Mouse (Mus musculus) stomach, postnatal 0 days (tissue): ENCODE measurements around the gene Pdzrn3. TPM values are rescaled to one million over a fixed set of nuclear protein-coding genes. Genes with fewer than 3 reads are reported as not detected.

Experiments
- ATAC-seq: fragments of 200-750 bp; cut with Nextera tagmentation; 2 replicates; pipeline ENCODE4 v1.8.0; 2017; ENCODE audit not compliant: low FRiP score, low TSS enrichment
- DNase-seq: peaks from one replicate; pipeline ENCODE4 v3.0.0-alpha.2; 2016; ENCODE audit warnings: low spot score
- H3K27ac ChIP-seq: fragments of 300-500 bp; sonication (generic); replicated peaks from 2 replicates; pipeline ENCODE4 v1.5.1; 2014; ENCODE audit warnings: mild to moderate bottlenecking, control low read depth
- H3K27me3 ChIP-seq: fragments of 300-500 bp; sonication (generic); 2 replicates; pipeline ENCODE4 v1.6.1; 2014; ENCODE audit warnings: low read length; ENCODE audit not compliant: control insufficient read depth, insufficient read depth
- H3K36me3 ChIP-seq: fragments of 300-500 bp; sonication (generic); 2 replicates; pipeline ENCODE4 v1.6.1; 2014; ENCODE audit warnings: low read length, mixed read lengths; ENCODE audit not compliant: control insufficient read depth, insufficient read depth
- H3K4me1 ChIP-seq: fragments of 300-500 bp; sonication (generic); replicated peaks from 2 replicates; pipeline ENCODE4 v1.6.1; 2014; ENCODE audit warnings: antibody characterized with exemption; ENCODE audit not compliant: control insufficient read depth, insufficient read depth
- H3K4me2 ChIP-seq: fragments of 300-500 bp; sonication (generic); replicated peaks from 2 replicates; pipeline ENCODE4 v1.6.1; 2014; ENCODE audit warnings: low read depth, mild to moderate bottlenecking, control low read depth, moderate library complexity
- H3K4me3 ChIP-seq: fragments of 300-500 bp; sonication (generic); 2 replicates; pipeline ENCODE4 v1.5.1; 2014; ENCODE audit warnings: low read depth, low read length, control low read depth
- H3K9ac ChIP-seq: fragments of 300-500 bp; sonication (generic); 2 replicates; pipeline ENCODE4 v1.6.1; 2014; ENCODE audit warnings: mild to moderate bottlenecking, low read length, control low read depth, mixed read lengths
- H3K9me3 ChIP-seq: fragments of 300-500 bp; sonication (generic); 2 replicates; pipeline ENCODE4 v1.6.1; 2016; ENCODE audit warnings: low read length; ENCODE audit not compliant: control insufficient read depth
- CTCF ChIP-seq: IDR thresholded peaks from 2 replicates; pipeline ENCODE4 v1.5.1; 2016; ENCODE audit warnings: antibody characterized with exemption, low read depth, mild to moderate bottlenecking, moderate library complexity
- EP300 ChIP-seq: optimal IDR thresholded peaks from 2 replicates; pipeline ENCODE3; 2016; ENCODE audit warnings: antibody characterized with exemption
- WGBS: fragments of 180-500 bp; shearing (Covaris S2); extraction: QIAGEN DNeasy Blood & Tissue Kit; methylation state at CpG from one replicate; pipeline ENCODE4 v1.1.7; 2014; 5-methylcytosine and 5-hydroxymethylcytosine counted together
- polyA plus RNA-seq: library from polyadenylated mRNA; unstranded; fragments of >200 nt; fragmentation: Nextera tagmentation; extraction: Ambion mirVana; gene quantifications from 2 replicates; pipeline ENCODE4 v1.2.1, GENCODE M21; 2015

The Pdzrn3 gene
- polyA plus RNA-seq, 1 experiment from 2014 or later: 5.1 TPM

- no peak overlapping the region for H3K4me3 ChIP-seq
- no peak overlapping the region for H3K27ac ChIP-seq
- H3K27me3 ChIP-seq: no peaks in the 10 kb centered on the region
- no peak for DNase-seq
- H3K4me2 ChIP-seq: no peak overlapping the region
- H3K36me3 ChIP-seq: no peaks in the 10 kb centered on the region
- TF ChIP-seq CTCF (no peak), EP300 (no peak)
- no peak overlapping the region for H3K9ac ChIP-seq
- no peak for ATAC-seq
- WGBS: 57% methylated on average over 4 of the region's 4 CpGs
- peaks cover 2% of the 10 kb centered on the region; the same call in 1 of the 2 replicates for H3K4me1 ChIP-seq
- no peaks in the 10 kb centered on the region for H3K9me3 ChIP-seq
Measured at GRCm38 (mm10) chr6:101359646-101360045, 18.1 kb downstream of the Pdzrn3 start.

DNA sequence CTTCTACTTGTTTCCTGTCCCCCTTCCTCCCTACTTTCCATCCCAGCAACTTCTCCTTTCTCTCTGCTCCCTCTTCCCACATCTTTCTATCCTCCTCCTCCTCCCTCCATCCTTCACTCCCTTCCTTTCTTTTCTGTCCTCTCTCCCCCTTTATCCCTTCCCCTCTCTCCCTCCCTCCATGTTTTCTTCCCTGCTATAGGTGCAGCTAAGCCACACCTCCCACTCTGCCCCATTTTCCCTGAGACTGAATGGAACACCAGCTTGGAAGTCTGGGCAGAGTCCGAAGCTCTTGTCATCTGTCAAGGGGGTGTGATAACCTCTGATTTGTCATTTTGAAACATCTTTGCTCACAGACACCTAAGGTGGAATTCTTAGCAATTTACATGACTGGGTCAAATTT is 22.8 kb downstream of the Pdzrn3 start:
- DNase-seq (no peak), ATAC-seq (no peak)
- 0 out of 2 replicates have a peak overlapping the region, but pooled peaks have one; percentile 24 for H3K27ac ChIP-seq
- no peaks in the 10 kb centered on the region for H3K27me3 ChIP-seq
- 61% methylated on average over 1 of the region's 1 CpGs for WGBS
- no peak overlapping the region for H3K4me3 ChIP-seq
- no peak overlapping the region for H3K4me2 ChIP-seq
- no peak overlapping the region for H3K9ac ChIP-seq
- TF ChIP-seq EP300 (no peak), CTCF (no peak)
- H3K9me3 ChIP-seq: no peaks in the 10 kb centered on the region
- peaks cover 6% of the 10 kb centered on the region; the same call in 1 of the 2 replicates for H3K4me1 ChIP-seq
- H3K36me3 ChIP-seq: no peaks in the 10 kb centered on the region

DNA sequence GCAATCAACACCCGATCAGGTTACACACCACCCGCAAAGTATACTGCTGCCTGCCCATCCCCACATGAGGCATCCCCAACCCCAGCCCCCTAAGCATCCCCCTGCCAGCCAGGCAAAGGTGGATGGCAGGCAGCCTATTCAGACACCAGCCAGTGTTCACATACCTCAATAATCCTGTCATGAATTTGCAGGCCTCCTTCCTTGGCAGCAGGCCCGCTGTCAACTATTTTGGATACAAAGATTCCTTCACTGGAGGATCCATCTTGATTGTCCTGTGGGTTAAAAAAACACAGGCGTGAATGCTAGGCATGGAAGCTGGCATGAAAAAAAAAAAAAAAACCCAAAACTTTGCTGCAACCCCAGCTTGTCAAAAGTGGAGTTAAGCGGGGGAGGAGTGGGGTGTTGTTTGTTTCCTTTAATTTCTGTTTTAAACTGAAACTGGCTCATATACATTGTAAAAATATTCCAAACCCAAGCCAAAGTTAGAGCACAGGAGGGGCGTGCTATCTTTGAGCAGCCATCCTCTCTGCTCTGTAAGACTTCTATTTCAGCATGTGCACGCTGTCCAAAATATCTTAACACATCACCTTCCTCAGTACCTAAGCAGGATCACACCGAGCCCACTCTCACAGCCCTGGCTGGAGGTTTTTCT is 23.3 kb downstream of the Pdzrn3 start:
- Histone ChIP-seq H3K27ac (0 out of 2 replicates have a peak overlapping the region, but pooled peaks have one; percentile 24), H3K27me3 (no peaks in the 10 kb centered on the region), H3K4me2 (no peak overlapping the region), H3K9ac (no peak overlapping the region), H3K4me3 (no peak overlapping the region), H3K36me3 (no peaks in the 10 kb centered on the region), H3K4me1 (0 out of 2 replicates have a peak, but pooled peaks cover 5% of the 10 kb centered on the region), H3K9me3 (no peaks in the 10 kb centered on the region)
- DNase-seq (no peak), ATAC-seq (no peak)
- TF ChIP-seq EP300 (no peak), CTCF (no peak)
- 40% methylated on average over 8 of the region's 8 CpGs for WGBS

DNA sequence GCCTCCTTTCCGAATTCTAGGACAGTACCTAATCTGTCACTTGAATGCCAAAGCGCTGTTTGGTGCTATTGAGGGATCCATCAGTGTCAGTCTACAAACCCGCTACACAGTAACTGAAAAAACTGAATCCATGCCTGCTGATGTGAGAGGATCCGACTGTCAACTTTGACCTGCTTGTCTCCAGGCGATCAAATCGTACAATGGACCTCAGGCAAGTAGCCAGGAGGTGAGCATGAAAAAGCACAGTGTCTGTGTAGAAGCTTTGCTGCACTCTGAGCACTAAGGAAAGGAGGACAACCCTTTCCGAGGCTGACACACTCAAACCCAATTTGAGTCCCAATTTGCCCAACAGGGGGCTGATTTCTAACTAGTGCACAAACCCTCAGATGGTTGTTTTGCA is 24.0 kb downstream of the Pdzrn3 start:
- no peaks in the 10 kb centered on the region for H3K27me3 ChIP-seq
- 69% methylated on average over 7 of the region's 7 CpGs for WGBS
- no peak overlapping the region for H3K4me2 ChIP-seq
- ATAC-seq (no peak), DNase-seq (no peak)
- H3K9ac ChIP-seq: no peak overlapping the region
- TF ChIP-seq EP300: no peak
- TF ChIP-seq CTCF: peak; percentile 26
- 0 out of 2 replicates have a peak, but pooled peaks cover 5% of the 10 kb centered on the region for H3K4me1 ChIP-seq
- no peaks in the 10 kb centered on the region for H3K9me3 ChIP-seq
- no peaks in the 10 kb centered on the region for H3K36me3 ChIP-seq
- no peak overlapping the region for H3K4me3 ChIP-seq
- 0 out of 2 replicates have a peak overlapping the region, but pooled peaks have one; percentile 24 for H3K27ac ChIP-seq

GRCm38 (mm10) chr6:101352626-101353025 is 25.1 kb downstream of the Pdzrn3 start:
- Histone ChIP-seq H3K27ac (0 out of 2 replicates have a peak overlapping the region, but pooled peaks have one; percentile 4), H3K9me3 (no peaks in the 10 kb centered on the region), H3K4me2 (no peak overlapping the region), H3K4me3 (no peak overlapping the region), H3K4me1 (0 out of 2 replicates have a peak, but pooled peaks cover 5% of the 10 kb centered on the region), H3K36me3 (no peaks in the 10 kb centered on the region), H3K9ac (no peak overlapping the region), H3K27me3 (no peaks in the 10 kb centered on the region)
- WGBS: 47% methylated on average over 10 of the region's 10 CpGs
- TF ChIP-seq EP300: no peak
- no peak for TF ChIP-seq CTCF
- ATAC-seq (0 out of 2 replicates have a peak, but pooled peaks have one; percentile 36), DNase-seq (no peak)

GRCm38 (mm10) chr6:101351100-101351499 is 26.6 kb downstream of the Pdzrn3 start:
- Histone ChIP-seq H3K4me1 (0 out of 2 replicates have a peak, but pooled peaks cover 5% of the 10 kb centered on the region), H3K27ac (no peak overlapping the region), H3K4me3 (no peak overlapping the region), H3K36me3 (no peaks in the 10 kb centered on the region), H3K4me2 (no peak overlapping the region), H3K9ac (no peak overlapping the region), H3K9me3 (no peaks in the 10 kb centered on the region), H3K27me3 (no peaks in the 10 kb centered on the region)
- ATAC-seq (no peak), DNase-seq (no peak)
- WGBS: 49% methylated on average over 1 of the region's 1 CpGs
- TF ChIP-seq EP300 (no peak), CTCF (no peak)
